Mouse (Mus musculus) lung, adult 2 months (tissue): ENCODE results near the gene Ifrd2. TPM values are rescaled to one million over a fixed set of nuclear protein-coding genes. Genes with fewer than 3 reads are reported as not detected.

Experiments used
- DNase-seq: peaks from one replicate; pipeline ENCODE4 v3.0.0; 2022
- H3K4me1 ChIP-seq: fragments of 200-500 bp; 2 replicates; pipeline ENCODE4 v1.6.1; 2011; ENCODE audit warnings: low read length; ENCODE audit not compliant: control insufficient read depth, insufficient read depth
- H3K4me3 ChIP-seq: fragments of 200-500 bp; replicated peaks from 2 replicates; pipeline ENCODE3; 2011; ENCODE audit warnings: low read depth, mild to moderate bottlenecking, control low read depth, low read length; ENCODE audit errors: extremely low read depth
- CTCF ChIP-seq: fragments of 200-500 bp; IDR thresholded peaks from 2 replicates; pipeline ENCODE4 v1.5.1; 2011; ENCODE audit warnings: mild to moderate bottlenecking, low read length, control low read depth; ENCODE audit not compliant: insufficient read depth
- POLR2A ChIP-seq: fragments of 200-500 bp; IDR thresholded peaks from 2 replicates; pipeline ENCODE4 v1.6.1; 2011; ENCODE audit warnings: low read depth, mild to moderate bottlenecking, control low read depth, low read length, borderline replicate concordance; ENCODE audit errors: extremely low read depth
- WGBS: fragments of 180-500 bp; shearing (Covaris S2); methylation state at CpG from one replicate; pipeline ENCODE4 v1.1.7; 2018; 5-methylcytosine and 5-hydroxymethylcytosine counted together
- polyA plus RNA-seq: library from polyadenylated mRNA; depleted of rRNA; stranded (reverse); fragments of >200 nt; gene quantifications from 2 replicates; pipeline ENCODE4 v1.2.3, GENCODE M21; 2012

Gene Ifrd2
- polyA plus RNA-seq, 1 experiment: 41.8 TPM

GRCm38 (mm10) chr9:107580501-107581317, 6.7 kb upstream of the Ifrd2 start, which contains the start of gene Hyal3:
TSS of gene Hyal3 (plus strand) at chr9:107580818.
- TF ChIP-seq CTCF (no peak), POLR2A (peak; percentile 96; the same call in 1 of the 2 replicates)
- Histone ChIP-seq H3K4me3 (peak within 1 kb of the TSS; percentile 86), H3K4me1 (peaks cover 15% of the 10 kb centered on the region; the same call in 1 of the 2 replicates)
- DNase-seq: peak; percentile 86
- under 1% methylated on average over 32 of the region's 32 CpGs for WGBS

GRCm38 (mm10) chr9:107581584-107581983, 5.9 kb upstream of the Ifrd2 start:
- TF ChIP-seq CTCF (no peak), POLR2A (no peak)
- peaks cover 11% of the 10 kb centered on the region; the same call in 1 of the 2 replicates for H3K4me1 ChIP-seq
- 58% methylated on average over 4 of the region's 4 CpGs for WGBS
- no peak for DNase-seq
- H3K4me3 ChIP-seq: peak overlapping the region; percentile 86

GRCm38 (mm10) chr9:107582509-107583062, 4.9 kb upstream of the Ifrd2 start:
- H3K4me3 ChIP-seq: no peak overlapping the region
- H3K4me1 ChIP-seq: peaks cover 9% of the 10 kb centered on the region; the same call in 1 of the 2 replicates
- DNase-seq: no peak
- TF ChIP-seq CTCF: no peak
- TF ChIP-seq POLR2A: no peak
- WGBS: 77% methylated on average over 7 of the region's 7 CpGs

GRCm38 (mm10) chr9:107583174-107583573, 4.3 kb upstream of the Ifrd2 start:
- DNase-seq: no peak
- WGBS: 90% methylated on average over 14 of the region's 14 CpGs
- H3K4me1 ChIP-seq: peaks cover 7% of the 10 kb centered on the region; the same call in 1 of the 2 replicates
- H3K4me3 ChIP-seq: no peak overlapping the region
- TF ChIP-seq CTCF (no peak), POLR2A (no peak)

GRCm38 (mm10) chr9:107586504-107586903, 938 bp upstream of the Ifrd2 start:
- H3K4me3 ChIP-seq: no peak overlapping the region
- H3K4me1 ChIP-seq: peaks cover 9% of the 10 kb centered on the region
- TF ChIP-seq POLR2A (no peak), CTCF (no peak)
- WGBS: 81% methylated on average over 5 of the region's 5 CpGs
- no peak for DNase-seq

- 2% methylated on average over 33 of the region's 33 CpGs for WGBS
- H3K4me3 ChIP-seq: peak overlapping the region; percentile 72
- peaks cover 7% of the 10 kb centered on the region for H3K4me1 ChIP-seq
- DNase-seq: no peak
- TF ChIP-seq CTCF: no peak
Observed at GRCm38 (mm10) chr9:107587833-107588639, 594 bp downstream of the Ifrd2 start.

- WGBS: 66% methylated on average over 25 of the region's 25 CpGs
- H3K4me3 ChIP-seq: no peak overlapping the region
- DNase-seq: peak; percentile 78
- no peak for TF ChIP-seq CTCF
- TF ChIP-seq POLR2A: 0 out of 2 replicates have a peak, but pooled peaks have one; percentile 9
- peaks cover 9% of the 10 kb centered on the region for H3K4me1 ChIP-seq
Observed at GRCm38 (mm10) chr9:107590058-107590772, 2.8 kb downstream of the Ifrd2 start.

GRCm38 (mm10) chr9:107590773-107591060, 3.3 kb downstream of the Ifrd2 start:
- peaks cover 9% of the 10 kb centered on the region for H3K4me1 ChIP-seq
- no peak for DNase-seq
- 54% methylated on average over 6 of the region's 6 CpGs for WGBS
- H3K4me3 ChIP-seq: no peak overlapping the region
- TF ChIP-seq CTCF (no peak), POLR2A (no peak)
